Mouse (Mus musculus) lung, adult 2 months (tissue): ENCODE data around the gene Igf1.

ENCODE experiments used
- CTCF ChIP-seq: fragments of 200-500 bp; IDR thresholded peaks from 2 replicates; pipeline ENCODE4 v1.5.1; 2011; ENCODE audit warnings: mild to moderate bottlenecking, low read length, control low read depth; ENCODE audit not compliant: insufficient read depth
- POLR2A ChIP-seq: fragments of 200-500 bp; IDR thresholded peaks from 2 replicates; pipeline ENCODE4 v1.6.1; 2011; ENCODE audit warnings: low read depth, mild to moderate bottlenecking, control low read depth, low read length, borderline replicate concordance; ENCODE audit errors: extremely low read depth

DNA sequence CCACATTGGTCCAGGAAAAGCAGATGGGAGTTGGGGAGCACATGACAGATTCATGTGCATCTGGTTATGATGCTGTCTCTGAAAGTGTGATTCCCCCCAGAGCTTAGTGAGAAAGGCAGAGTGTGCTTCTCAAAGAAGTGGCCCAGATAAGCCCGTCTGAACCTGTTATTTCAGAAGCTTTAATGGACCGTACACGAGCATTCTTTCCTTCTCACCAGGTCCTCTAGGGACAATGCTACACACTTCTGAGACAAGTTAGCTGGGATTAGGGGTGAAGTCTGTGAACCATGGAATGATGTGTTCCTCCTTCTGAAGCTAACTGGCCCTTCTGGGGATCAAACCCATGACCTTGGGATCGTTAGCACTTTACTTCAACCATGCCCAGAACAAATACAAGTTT is 90.1 kb downstream of the Igf1 start:
- no peak for TF ChIP-seq POLR2A
- no peak for TF ChIP-seq CTCF
